Mouse (Mus musculus): ENCODE measurements around the gene Cdc42bpg. TPM values are rescaled to one million over a fixed set of nuclear protein-coding genes. Genes with fewer than 3 reads are reported as not detected.

Gene Cdc42bpg
- total and polyA plus RNA-seq, 2 experiments from 2014 or later = 0.23 to 4.7 TPM

DNA sequence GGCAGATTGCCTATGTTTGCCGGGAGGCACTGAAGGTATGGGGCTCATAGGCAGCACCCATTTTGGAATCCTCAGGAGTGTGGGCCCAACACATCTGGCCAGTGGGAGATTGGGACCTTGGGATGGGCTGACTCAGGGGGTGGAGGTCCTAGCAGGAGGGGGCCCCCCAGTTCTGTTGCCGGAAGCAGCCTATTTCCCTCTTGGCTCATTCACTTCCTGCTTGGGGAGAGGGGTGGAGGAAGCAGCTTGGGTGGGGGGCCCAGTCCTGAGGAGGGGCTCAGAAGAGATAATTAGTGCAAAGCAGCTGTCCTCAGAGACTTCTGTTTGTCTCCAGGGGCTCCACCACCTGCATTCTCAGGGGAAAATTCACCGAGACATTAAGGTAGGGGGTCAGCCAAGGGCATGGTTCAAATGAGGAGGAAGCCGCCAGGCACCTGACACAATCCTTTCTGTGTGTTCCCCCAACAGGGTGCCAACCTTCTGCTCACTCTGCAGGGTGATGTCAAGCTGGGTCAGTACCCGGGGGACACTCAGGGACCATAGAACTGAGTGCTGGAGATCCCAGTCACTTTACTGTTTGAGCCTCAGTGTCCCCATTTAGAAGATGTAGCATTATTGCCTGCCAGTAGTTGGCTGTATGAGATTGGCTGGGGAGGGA is 36.1 kb downstream of the Cdc42bpg start:
- Histone ChIP-seq H3K9me3 (ENCODE audit: low read length) (no peaks in the 10 kb centered on the region), H3K27me3 (ENCODE audit: insufficient read depth, low read length) (no peaks in the 10 kb centered on the region), H3K4me1 (ENCODE audit: insufficient read depth) (no peaks in the 10 kb centered on the region), H3K4me2 (ENCODE audit: low read depth) (no peak overlapping the region), H3K4me3 (ENCODE audit: low read depth, low read length) (no peak overlapping the region), H3K36me3 (ENCODE audit: insufficient read depth) (peaks cover 73% of the 10 kb centered on the region), H3K9ac (no peak overlapping the region), H3K27ac (ENCODE audit: low read depth, low read length) (no peak overlapping the region)
- 77% methylated on average over 5 of the region's 5 CpGs for WGBS
- ATAC-seq = no peak
- no peak for TF ChIP-seq CTCF (IDR thresholded peaks at IDR 0.05; ENCODE audit: low read depth)
- DNase-seq = no peak

DNA sequence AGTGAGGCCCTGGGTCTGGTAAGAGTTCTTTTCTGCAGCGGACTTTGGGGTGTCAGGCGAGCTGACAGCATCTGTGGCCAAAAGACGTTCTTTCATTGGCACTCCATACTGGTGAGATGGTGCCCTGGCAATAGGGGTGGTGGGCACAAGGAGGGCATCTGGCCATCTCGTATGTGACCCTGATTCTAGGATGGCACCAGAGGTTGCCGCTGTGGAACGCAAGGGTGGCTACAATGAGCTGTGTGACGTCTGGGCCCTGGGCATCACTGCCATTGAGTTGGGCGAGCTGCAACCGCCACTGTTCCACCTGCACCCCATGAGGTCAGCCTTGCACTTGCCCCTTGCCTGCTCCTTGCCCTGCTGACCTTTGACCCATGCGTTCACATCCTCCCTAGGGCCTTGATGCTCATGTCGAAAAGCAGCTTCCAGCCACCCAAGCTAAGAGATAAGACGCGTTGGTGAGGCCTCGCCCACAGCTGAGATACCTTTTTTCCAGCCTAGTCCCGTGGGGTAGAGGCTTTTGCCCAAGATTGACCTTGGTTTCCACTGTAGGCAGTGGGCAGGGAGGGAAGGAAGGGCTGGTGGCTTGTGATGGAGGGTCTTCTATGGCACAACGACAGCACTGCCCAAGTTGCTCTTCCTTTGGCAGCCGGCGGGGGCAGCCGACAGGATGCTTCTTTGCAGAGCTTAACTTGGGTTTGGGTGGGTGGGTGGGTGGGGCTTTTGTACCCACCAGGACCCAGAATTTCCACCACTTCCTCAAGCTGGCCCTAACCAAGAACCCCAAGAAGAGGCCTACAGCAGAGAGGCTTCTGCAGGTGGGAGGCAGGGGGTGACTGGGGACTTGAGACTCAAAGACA is 37.0 kb downstream of the Cdc42bpg start:
- H3K27ac ChIP-seq (ENCODE audit: low read depth, low read length) = no peak overlapping the region
- peaks cover 72% of the 10 kb centered on the region for H3K36me3 ChIP-seq (ENCODE audit: insufficient read depth)
- H3K9ac ChIP-seq = no peak overlapping the region
- no peaks in the 10 kb centered on the region for H3K27me3 ChIP-seq (ENCODE audit: insufficient read depth, low read length)
- DNase-seq = no peak
- no peaks in the 10 kb centered on the region for H3K4me1 ChIP-seq (ENCODE audit: insufficient read depth)
- 89% methylated on average over 19 of the region's 19 CpGs for WGBS
- H3K4me2 ChIP-seq (ENCODE audit: low read depth) = no peak overlapping the region
- H3K4me3 ChIP-seq (ENCODE audit: low read depth, low read length) = no peak overlapping the region
- no peak for ATAC-seq
- TF ChIP-seq CTCF (IDR thresholded peaks at IDR 0.05; ENCODE audit: low read depth) = no peak
- H3K9me3 ChIP-seq (ENCODE audit: low read length) = no peaks in the 10 kb centered on the region

DNA sequence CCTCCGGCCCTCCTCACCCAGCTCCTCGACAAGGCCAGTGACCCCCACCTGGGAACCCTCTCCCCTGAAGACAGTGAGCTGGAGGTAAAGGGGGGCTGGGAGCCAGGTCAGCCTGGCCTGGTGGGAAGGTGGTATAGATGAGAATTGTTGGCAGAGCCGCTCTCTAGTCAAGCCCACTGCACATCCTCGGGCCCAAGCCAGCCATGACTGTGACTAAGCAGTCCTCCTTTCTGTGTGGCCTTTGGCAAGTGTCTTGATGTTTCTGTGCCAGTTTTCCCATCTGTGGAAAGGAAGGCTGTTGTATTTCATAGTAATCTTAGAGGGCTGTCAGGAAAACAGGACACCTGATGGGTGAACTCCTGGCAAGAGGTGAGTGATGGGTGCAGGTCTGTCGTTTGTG is 37.7 kb downstream of the Cdc42bpg start:
- 88% methylated on average over 5 of the region's 5 CpGs for WGBS
- H3K36me3 ChIP-seq (ENCODE audit: insufficient read depth) = peaks cover 66% of the 10 kb centered on the region

DNA sequence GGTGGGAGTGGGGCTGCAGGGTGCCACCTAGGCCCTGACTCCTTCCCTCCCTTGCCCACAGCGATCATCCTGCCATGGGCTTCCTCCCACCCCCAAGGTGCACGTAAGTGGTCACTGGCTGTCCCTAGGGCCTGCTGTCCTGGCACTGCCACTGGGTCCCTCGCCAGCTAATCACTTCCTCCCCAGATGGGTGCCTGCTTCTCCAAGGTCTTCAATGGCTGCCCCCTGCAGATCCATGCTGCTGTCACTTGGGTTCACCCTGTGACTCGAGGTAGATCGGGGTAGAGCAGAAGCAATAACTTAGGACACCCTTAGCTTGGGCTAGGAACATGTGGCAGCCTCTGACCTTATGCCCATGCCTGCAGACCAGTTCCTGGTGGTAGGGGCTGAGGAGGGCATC is 39.8 kb downstream of the Cdc42bpg start:
- Histone ChIP-seq H3K27ac (ENCODE audit: low read depth, low read length) (no peak overlapping the region), H3K9ac (no peak overlapping the region), H3K27me3 (ENCODE audit: insufficient read depth, low read length) (no peaks in the 10 kb centered on the region), H3K9me3 (ENCODE audit: low read length) (no peaks in the 10 kb centered on the region), H3K4me1 (ENCODE audit: insufficient read depth) (no peaks in the 10 kb centered on the region), H3K36me3 (ENCODE audit: insufficient read depth) (peaks cover 61% of the 10 kb centered on the region), H3K4me2 (ENCODE audit: low read depth) (no peak overlapping the region), H3K4me3 (ENCODE audit: low read depth, low read length) (no peak overlapping the region)
- TF ChIP-seq CTCF (IDR thresholded peaks at IDR 0.05; ENCODE audit: low read depth) = no peak
- DNase-seq (no peak), ATAC-seq (no peak)
- 86% methylated on average over 5 of the region's 5 CpGs for WGBS

More for the DNA sequence above, 37.7 kb downstream of the Cdc42bpg start:
- H3K4me1 ChIP-seq (ENCODE audit: insufficient read depth) = no peaks in the 10 kb centered on the region
- H3K9ac ChIP-seq = no peak overlapping the region
- no peak for TF ChIP-seq CTCF (IDR thresholded peaks at IDR 0.05; ENCODE audit: low read depth)
- H3K27ac ChIP-seq (ENCODE audit: low read depth, low read length) = no peak overlapping the region
- no peak overlapping the region for H3K4me3 ChIP-seq (ENCODE audit: low read depth, low read length)
- ATAC-seq = no peak
- H3K4me2 ChIP-seq (ENCODE audit: low read depth) = no peak overlapping the region
- no peak for DNase-seq
- H3K27me3 ChIP-seq (ENCODE audit: insufficient read depth, low read length) = no peaks in the 10 kb centered on the region
- H3K9me3 ChIP-seq (ENCODE audit: low read length) = no peaks in the 10 kb centered on the region

DNA sequence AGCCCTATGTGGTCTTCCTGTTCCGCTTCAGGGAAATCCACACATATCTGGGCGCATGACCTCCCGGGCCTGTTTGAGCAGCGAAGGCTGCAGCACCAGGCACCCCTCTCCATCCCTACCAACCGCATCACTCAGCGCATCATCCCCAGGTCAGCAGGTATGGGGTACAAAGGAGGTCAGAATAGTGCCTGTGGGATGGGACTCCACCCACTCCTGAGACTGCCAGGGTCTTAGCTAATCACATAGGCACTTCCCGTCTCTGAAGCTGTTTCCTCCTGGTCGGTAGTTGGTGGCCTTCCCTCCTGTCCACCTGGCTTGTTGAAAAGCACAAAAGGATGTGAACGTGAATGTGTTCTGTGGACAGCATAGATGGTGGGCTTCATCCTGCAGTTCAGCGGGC is 40.4 kb downstream of the Cdc42bpg start:
- no peak for ATAC-seq
- Histone ChIP-seq H3K27ac (ENCODE audit: low read depth, low read length) (no peak overlapping the region), H3K9ac (no peak overlapping the region), H3K4me1 (ENCODE audit: insufficient read depth) (no peaks in the 10 kb centered on the region), H3K27me3 (ENCODE audit: insufficient read depth, low read length) (no peaks in the 10 kb centered on the region), H3K9me3 (ENCODE audit: low read length) (no peaks in the 10 kb centered on the region), H3K4me3 (ENCODE audit: low read depth, low read length) (no peak overlapping the region), H3K4me2 (ENCODE audit: low read depth) (no peak overlapping the region), H3K36me3 (ENCODE audit: insufficient read depth) (peaks cover 62% of the 10 kb centered on the region)
- DNase-seq = no peak
- TF ChIP-seq CTCF (IDR thresholded peaks at IDR 0.05; ENCODE audit: low read depth) = no peak
- WGBS = 90% methylated on average over 10 of the region's 10 CpGs

DNA sequence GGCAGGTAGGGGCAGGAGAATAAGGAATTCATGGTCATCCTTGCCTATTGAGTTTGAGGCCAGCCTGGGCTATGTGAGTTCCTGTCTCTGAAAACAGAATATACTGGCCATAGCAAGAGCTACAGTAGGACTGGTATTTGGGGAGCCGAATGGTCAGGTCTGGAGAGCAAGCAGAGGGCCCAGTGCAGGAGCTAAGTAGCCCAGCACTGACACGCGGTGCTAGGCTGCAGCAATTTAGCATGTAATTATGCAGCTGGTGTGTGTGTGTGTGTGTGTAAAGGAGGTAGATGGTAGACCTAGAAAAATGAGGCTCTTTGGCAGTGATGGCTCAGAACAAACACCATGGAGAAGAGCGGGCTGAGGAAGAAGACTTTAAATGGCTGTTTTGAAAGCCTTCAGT is 41.4 kb downstream of the Cdc42bpg start:
- TF ChIP-seq CTCF (IDR thresholded peaks at IDR 0.05; ENCODE audit: low read depth) = no peak
- peaks cover 62% of the 10 kb centered on the region for H3K36me3 ChIP-seq (ENCODE audit: insufficient read depth)
- no peak for DNase-seq

GRCm38 (mm10) chr19:6348717-6349116 is 42.5 kb downstream of the Cdc42bpg start:
- ATAC-seq (no peak), DNase-seq (no peak)
- Histone ChIP-seq H3K9ac (no peak overlapping the region), H3K9me3 (ENCODE audit: low read length) (no peaks in the 10 kb centered on the region), H3K36me3 (ENCODE audit: insufficient read depth) (peaks cover 70% of the 10 kb centered on the region), H3K4me1 (ENCODE audit: insufficient read depth) (no peaks in the 10 kb centered on the region), H3K4me3 (ENCODE audit: low read depth, low read length) (no peak overlapping the region), H3K4me2 (ENCODE audit: low read depth) (no peak overlapping the region), H3K27me3 (ENCODE audit: insufficient read depth, low read length) (no peaks in the 10 kb centered on the region), H3K27ac (ENCODE audit: low read depth, low read length) (no peak overlapping the region)
- 81% methylated on average over 9 of the region's 9 CpGs for WGBS
- no peak for TF ChIP-seq CTCF (IDR thresholded peaks at IDR 0.05; ENCODE audit: low read depth)

More for the DNA sequence above, 41.4 kb downstream of the Cdc42bpg start:
- no peak overlapping the region for H3K27ac ChIP-seq (ENCODE audit: low read depth, low read length)
- H3K9ac ChIP-seq = no peak overlapping the region
- H3K9me3 ChIP-seq (ENCODE audit: low read length) = no peaks in the 10 kb centered on the region
- H3K4me3 ChIP-seq (ENCODE audit: low read depth, low read length) = no peak overlapping the region
- no peaks in the 10 kb centered on the region for H3K4me1 ChIP-seq (ENCODE audit: insufficient read depth)
- ATAC-seq = no peak
- H3K27me3 ChIP-seq (ENCODE audit: insufficient read depth, low read length) = no peaks in the 10 kb centered on the region
- 95% methylated on average over 4 of the region's 4 CpGs for WGBS
- H3K4me2 ChIP-seq (ENCODE audit: low read depth) = no peak overlapping the region
